Mouse (Mus musculus) heart, adult 11 months (tissue): ENCODE results near the gene Gm14410.
"Not testable (repeated sequence)": the region's sequence is repeated elsewhere in the genome, so short reads cannot be mapped to it uniquely, and the experiment has no call there.

Source experiments
- DNase-seq: peaks from one replicate; pipeline ENCODE4 v3.0.0; 2022

Gm14410 gene

DNA sequence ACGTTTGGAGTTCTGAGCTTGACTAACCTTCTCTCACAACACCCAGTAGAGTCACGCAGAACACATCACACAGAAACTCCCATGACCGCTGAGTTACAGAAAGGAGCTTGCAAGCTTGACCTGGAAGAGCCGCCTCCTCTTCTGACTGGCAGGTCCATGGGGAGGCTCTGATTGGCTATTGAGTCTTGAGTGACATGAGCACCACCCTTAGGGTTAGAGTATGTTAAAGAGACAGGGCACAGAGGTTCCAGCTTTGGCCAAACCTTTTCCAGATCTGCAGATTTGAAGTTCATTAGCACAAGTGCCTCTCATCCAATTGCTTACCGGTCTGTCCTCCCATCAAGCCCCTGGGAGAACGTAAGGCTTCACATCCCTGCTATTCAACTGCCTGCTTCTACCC is at the start of gene Gm14410:
Gene Gm14410, minus strand, starts transcription at position 81 of the 400 bp plus-strand sequence.
- DNase-seq = peak; percentile 99

DNA sequence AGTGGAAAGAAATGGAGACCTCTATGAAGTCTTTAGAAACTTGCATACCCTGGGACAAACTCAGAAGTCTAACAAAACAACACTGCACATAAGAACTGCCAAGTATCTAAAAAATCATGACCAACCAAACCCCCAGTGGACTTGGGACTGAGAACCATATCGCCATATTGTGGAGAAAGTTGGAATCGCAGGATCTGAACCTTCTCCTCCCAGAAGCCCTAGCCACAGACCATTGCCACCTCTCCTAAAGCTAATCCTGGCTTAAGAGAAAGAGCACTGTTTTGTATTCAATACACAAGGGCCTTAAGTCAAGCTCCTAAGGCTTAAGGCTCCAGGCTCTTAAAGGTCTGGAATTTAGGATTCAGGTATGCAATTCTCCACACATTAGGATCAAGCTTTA is 41.2 kb upstream of the Gm14410 start:
- DNase-seq = peak; percentile 90

DNA sequence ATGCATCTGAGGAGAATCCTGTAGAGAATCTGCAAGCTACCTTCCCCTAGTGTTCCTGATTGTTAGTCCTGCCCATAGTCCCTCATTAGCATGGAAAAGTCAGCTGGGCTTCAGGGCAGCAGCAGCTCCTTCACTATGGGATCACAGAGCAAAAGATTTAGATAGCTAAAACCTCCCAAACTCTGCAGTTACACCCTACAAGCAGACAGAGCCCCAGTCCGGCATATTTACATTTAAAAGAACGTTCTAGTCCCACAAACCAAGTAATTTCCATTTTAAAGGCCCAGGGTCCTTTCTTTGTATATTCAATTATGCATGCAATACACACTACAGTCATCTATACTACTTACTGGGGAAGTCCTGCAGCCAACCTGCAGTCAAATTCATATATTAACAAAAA is 24.2 kb upstream of the Gm14410 start:
- not testable (repeated sequence) for DNase-seq

DNA sequence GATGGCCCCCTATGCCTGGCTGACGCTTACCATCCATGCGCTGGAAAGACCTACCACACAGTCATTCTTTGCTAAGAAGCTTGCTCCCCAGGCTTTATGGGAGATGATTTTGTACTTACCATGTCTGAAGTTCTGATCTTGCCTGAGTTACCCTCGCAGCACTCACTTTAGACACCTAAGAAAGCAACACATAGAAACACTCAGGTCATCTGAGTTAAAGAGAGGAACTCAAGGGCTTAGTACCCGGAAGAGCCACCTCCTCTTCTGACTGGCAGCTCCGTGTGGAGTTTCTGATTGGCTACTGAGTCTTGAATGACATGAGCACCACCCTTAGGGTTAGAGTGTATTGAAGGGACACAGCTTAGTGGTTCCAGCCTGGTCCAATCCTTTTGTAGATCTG is 33.5 kb downstream of the Gm14410 start:
- not testable (repeated sequence) for DNase-seq
